Mouse (Mus musculus) liver, embryonic 15.5 days (tissue): ENCODE data around the gene Sptssa. TPM values are rescaled to one million over a fixed set of nuclear protein-coding genes. Genes with fewer than 3 reads are reported as not detected.

Source experiments
- ATAC-seq: fragments of 200-750 bp; cut with Nextera tagmentation; 2 replicates; pipeline ENCODE4 v1.8.0; 2017; ENCODE audit warnings: moderate number of reproducible peaks, mild to moderate bottlenecking, moderate library complexity; ENCODE audit not compliant: insufficient read depth
- H3K27ac ChIP-seq: fragments of 300-500 bp; sonication (generic); replicated peaks from 2 replicates; pipeline ENCODE4 v1.5.1; 2015; ENCODE audit warnings: mild to moderate bottlenecking, inconsistent platforms
- H3K27me3 ChIP-seq: fragments of 300-500 bp; sonication (generic); 2 replicates; pipeline ENCODE4 v1.6.1; 2015; ENCODE audit warnings: mild to moderate bottlenecking, inconsistent platforms
- H3K36me3 ChIP-seq: fragments of 300-500 bp; sonication (generic); replicated peaks from 2 replicates; pipeline ENCODE4 v1.6.1; 2015; ENCODE audit warnings: moderate library complexity, mild to moderate bottlenecking, inconsistent platforms
- H3K4me1 ChIP-seq: fragments of 300-500 bp; sonication (generic); replicated peaks from 2 replicates; pipeline ENCODE4 v1.6.1; 2015; ENCODE audit warnings: inconsistent platforms
- H3K4me2 ChIP-seq: fragments of 300-500 bp; sonication (generic); 2 replicates; pipeline ENCODE4 v1.6.1; 2015; ENCODE audit warnings: moderate library complexity, mild to moderate bottlenecking, inconsistent platforms
- H3K4me3 ChIP-seq: fragments of 300-500 bp; sonication (generic); replicated peaks from 2 replicates; pipeline ENCODE4 v1.5.1; 2015; ENCODE audit warnings: mild to moderate bottlenecking, inconsistent platforms
- H3K9ac ChIP-seq: fragments of 300-500 bp; sonication (generic); 2 replicates; pipeline ENCODE4 v1.6.1; 2015; ENCODE audit warnings: moderate library complexity, mild to moderate bottlenecking, inconsistent platforms
- H3K9me3 ChIP-seq: fragments of 300-500 bp; sonication (generic); replicated peaks from 2 replicates; pipeline ENCODE4 v1.6.1; 2016; ENCODE audit warnings: inconsistent platforms
- WGBS: fragments of 180-500 bp; shearing (Covaris S2); methylation state at CpG from one replicate; pipeline ENCODE4 v1.1.7; 2015; ENCODE audit warnings: mixed read lengths; ENCODE audit not compliant: insufficient replicate concordance; 5-methylcytosine and 5-hydroxymethylcytosine counted together
- polyA plus RNA-seq: library from polyadenylated mRNA; unstranded; fragments of >200 nt; fragmentation: Nextera tagmentation; extraction: Ambion mirVana; gene quantifications from 2 replicates; pipeline ENCODE4 v1.2.1, GENCODE M21; 2015

Sptssa gene
- polyA plus RNA-seq, 1 experiment from 2014 or later: 76.4 TPM

GRCm38 (mm10) chr12:54654741-54655140 is 1.6 kb downstream of the Sptssa start:
- Histone ChIP-seq H3K27ac (peak overlapping the region; percentile 62), H3K36me3 (0 out of 2 replicates have a peak, but pooled peaks cover 4% of the 10 kb centered on the region), H3K4me2 (peak overlapping the region; percentile 95), H3K27me3 (no peaks in the 10 kb centered on the region), H3K9ac (peak overlapping the region; percentile 33; the same call in 1 of the 2 replicates), H3K4me3 (peak overlapping the region; percentile 82), H3K4me1 (peaks cover 53% of the 10 kb centered on the region), H3K9me3 (no peaks in the 10 kb centered on the region)
- ATAC-seq: no peak
- WGBS: 46% methylated on average over 1 of the region's 1 CpGs

GRCm38 (mm10) chr12:54654141-54654540 is 2.2 kb downstream of the Sptssa start:
- Histone ChIP-seq H3K27me3 (no peaks in the 10 kb centered on the region), H3K27ac (peak overlapping the region; percentile 62), H3K9ac (0 out of 2 replicates have a peak overlapping the region, but pooled peaks have one; percentile 33), H3K4me3 (peak overlapping the region; percentile 8; the same call in 1 of the 2 replicates), H3K4me2 (peak overlapping the region; percentile 95), H3K9me3 (no peaks in the 10 kb centered on the region), H3K36me3 (0 out of 2 replicates have a peak, but pooled peaks cover 4% of the 10 kb centered on the region), H3K4me1 (peaks cover 53% of the 10 kb centered on the region)
- 16% methylated on average over 4 of the region's 4 CpGs for WGBS
- ATAC-seq: no peak

- no peak overlapping the region for H3K9ac ChIP-seq
- WGBS: 37% methylated on average over 12 of the region's 12 CpGs
- H3K4me2 ChIP-seq: peak overlapping the region; percentile 21; the same call in 1 of the 2 replicates
Measured at GRCm38 (mm10) chr12:54652346-54652745, 4.0 kb downstream of the Sptssa start.

GRCm38 (mm10) chr12:54651820-54652219 is 4.6 kb downstream of the Sptssa start:
- Histone ChIP-seq H3K27ac (no peak overlapping the region), H3K4me1 (peaks cover 42% of the 10 kb centered on the region), H3K36me3 (peaks cover 14% of the 10 kb centered on the region; the same call in 1 of the 2 replicates), H3K27me3 (no peaks in the 10 kb centered on the region), H3K4me3 (no peak overlapping the region), H3K9me3 (no peaks in the 10 kb centered on the region), H3K4me2 (peak overlapping the region; percentile 21; the same call in 1 of the 2 replicates), H3K9ac (no peak overlapping the region)
- 44% methylated on average over 8 of the region's 8 CpGs for WGBS
- no peak for ATAC-seq

More at GRCm38 (mm10) chr12:54652346-54652745, 4.0 kb downstream of the Sptssa start:
- Histone ChIP-seq H3K36me3 (peaks cover 14% of the 10 kb centered on the region; the same call in 1 of the 2 replicates), H3K4me1 (peaks cover 47% of the 10 kb centered on the region), H3K9me3 (no peaks in the 10 kb centered on the region), H3K27me3 (no peaks in the 10 kb centered on the region), H3K4me3 (no peak overlapping the region), H3K27ac (0 out of 2 replicates have a peak overlapping the region, but pooled peaks have one; percentile 38)
- ATAC-seq: no peak

GRCm38 (mm10) chr12:54651158-54651557 is 5.2 kb downstream of the Sptssa start:
- Histone ChIP-seq H3K9me3 (no peaks in the 10 kb centered on the region), H3K4me1 (peaks cover 39% of the 10 kb centered on the region), H3K27me3 (no peaks in the 10 kb centered on the region), H3K27ac (no peak overlapping the region), H3K9ac (no peak overlapping the region), H3K4me3 (no peak overlapping the region), H3K36me3 (peaks cover 18% of the 10 kb centered on the region; the same call in 1 of the 2 replicates), H3K4me2 (no peak overlapping the region)
- 55% methylated on average over 1 of the region's 1 CpGs for WGBS
- ATAC-seq: no peak

- H3K36me3 ChIP-seq: peaks cover 16% of the 10 kb centered on the region; the same call in 1 of the 2 replicates
- peaks cover 6% of the 10 kb centered on the region; the same call in 1 of the 2 replicates for H3K4me1 ChIP-seq
- H3K9me3 ChIP-seq: no peaks in the 10 kb centered on the region
- ATAC-seq: no peak
- H3K9ac ChIP-seq: no peak overlapping the region
- no peak overlapping the region for H3K27ac ChIP-seq
- no peak overlapping the region for H3K4me3 ChIP-seq
- H3K4me2 ChIP-seq: no peak overlapping the region
- H3K27me3 ChIP-seq: no peaks in the 10 kb centered on the region
- 58% methylated on average over 2 of the region's 2 CpGs for WGBS
Measured at GRCm38 (mm10) chr12:54644947-54645346, 11.4 kb downstream of the Sptssa start.

- 19% methylated on average over 5 of the region's 5 CpGs for WGBS
Measured at GRCm38 (mm10) chr12:54643320-54643892, 13.0 kb downstream of the Sptssa start.

GRCm38 (mm10) chr12:54641374-54641773 is 15.0 kb downstream of the Sptssa start:
- H3K36me3 ChIP-seq: 0 out of 2 replicates have a peak, but pooled peaks cover 2% of the 10 kb centered on the region
- H3K9ac ChIP-seq: no peak overlapping the region
- no peak overlapping the region for H3K4me3 ChIP-seq
- no peak overlapping the region for H3K4me2 ChIP-seq
- WGBS: 83% methylated on average over 4 of the region's 4 CpGs
- no peak for ATAC-seq
- H3K27me3 ChIP-seq: no peaks in the 10 kb centered on the region
- no peaks in the 10 kb centered on the region for H3K9me3 ChIP-seq
- H3K4me1 ChIP-seq: peaks cover 6% of the 10 kb centered on the region; the same call in 1 of the 2 replicates
- H3K27ac ChIP-seq: no peak overlapping the region

More at GRCm38 (mm10) chr12:54643320-54643892, 13.0 kb downstream of the Sptssa start:
- Histone ChIP-seq H3K36me3 (peaks cover 9% of the 10 kb centered on the region; the same call in 1 of the 2 replicates), H3K27ac (no peak overlapping the region), H3K27me3 (no peaks in the 10 kb centered on the region), H3K4me2 (no peak overlapping the region), H3K4me3 (no peak overlapping the region), H3K9ac (no peak overlapping the region), H3K9me3 (no peaks in the 10 kb centered on the region), H3K4me1 (peaks cover 6% of the 10 kb centered on the region; the same call in 1 of the 2 replicates)
- no peak for ATAC-seq

- H3K36me3 ChIP-seq: no peaks in the 10 kb centered on the region
- H3K4me1 ChIP-seq: peaks cover 6% of the 10 kb centered on the region; the same call in 1 of the 2 replicates
- no peak for ATAC-seq
- H3K4me2 ChIP-seq: no peak overlapping the region
- H3K27ac ChIP-seq: no peak overlapping the region
- H3K4me3 ChIP-seq: no peak overlapping the region
- no peaks in the 10 kb centered on the region for H3K27me3 ChIP-seq
- no peaks in the 10 kb centered on the region for H3K9me3 ChIP-seq
- 68% methylated on average over 6 of the region's 6 CpGs for WGBS
- H3K9ac ChIP-seq: no peak overlapping the region
Measured at GRCm38 (mm10) chr12:54640259-54640658, 16.1 kb downstream of the Sptssa start.

GRCm38 (mm10) chr12:54637033-54637432 is 19.3 kb downstream of the Sptssa start:
- Histone ChIP-seq H3K4me1 (no peaks in the 10 kb centered on the region), H3K4me3 (no peak overlapping the region), H3K27me3 (no peaks in the 10 kb centered on the region), H3K4me2 (no peak overlapping the region), H3K9me3 (no peaks in the 10 kb centered on the region), H3K27ac (no peak overlapping the region), H3K9ac (no peak overlapping the region), H3K36me3 (no peaks in the 10 kb centered on the region)
- WGBS: 58% methylated on average over 1 of the region's 1 CpGs
- ATAC-seq: no peak

- Histone ChIP-seq H3K36me3 (no peaks in the 10 kb centered on the region), H3K4me3 (no peak overlapping the region), H3K27me3 (no peaks in the 10 kb centered on the region), H3K27ac (no peak overlapping the region), H3K4me1 (no peaks in the 10 kb centered on the region), H3K4me2 (no peak overlapping the region), H3K9ac (no peak overlapping the region), H3K9me3 (no peaks in the 10 kb centered on the region)
- no peak for ATAC-seq
- 56% methylated on average over 2 of the region's 2 CpGs for WGBS
Measured at GRCm38 (mm10) chr12:54632141-54632540, 24.2 kb downstream of the Sptssa start.
